Mouse (Mus musculus): ENCODE measurements around the gene Grap2.

The Grap2 gene

GRCm38 (mm10) chr15:80683151-80683550 is 110.8 kb downstream of the Grap2 start:
- no peak for DNase-seq (ENCODE audit: low spot score)

DNA sequence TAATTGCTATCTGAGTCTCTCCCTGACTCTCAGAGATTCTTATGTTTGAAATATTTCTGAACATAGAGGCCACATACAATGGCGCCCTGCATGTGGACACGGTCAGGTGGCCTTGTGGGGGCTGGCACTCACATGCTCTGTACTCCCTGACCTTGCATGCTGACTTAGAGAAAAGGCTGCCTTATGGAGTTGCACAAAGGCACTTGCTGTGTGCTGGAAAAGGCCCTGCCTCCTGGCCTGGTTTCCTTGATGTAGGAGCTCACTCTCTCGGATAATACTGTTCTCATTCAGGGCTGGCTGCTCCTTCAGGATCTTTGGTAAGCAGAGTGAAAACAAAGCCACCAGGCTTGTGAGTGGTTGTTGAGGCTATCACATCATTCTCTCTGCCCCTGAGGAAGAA is 111.6 kb downstream of the Grap2 start:
- no peak for DNase-seq (ENCODE audit: low spot score)

DNA sequence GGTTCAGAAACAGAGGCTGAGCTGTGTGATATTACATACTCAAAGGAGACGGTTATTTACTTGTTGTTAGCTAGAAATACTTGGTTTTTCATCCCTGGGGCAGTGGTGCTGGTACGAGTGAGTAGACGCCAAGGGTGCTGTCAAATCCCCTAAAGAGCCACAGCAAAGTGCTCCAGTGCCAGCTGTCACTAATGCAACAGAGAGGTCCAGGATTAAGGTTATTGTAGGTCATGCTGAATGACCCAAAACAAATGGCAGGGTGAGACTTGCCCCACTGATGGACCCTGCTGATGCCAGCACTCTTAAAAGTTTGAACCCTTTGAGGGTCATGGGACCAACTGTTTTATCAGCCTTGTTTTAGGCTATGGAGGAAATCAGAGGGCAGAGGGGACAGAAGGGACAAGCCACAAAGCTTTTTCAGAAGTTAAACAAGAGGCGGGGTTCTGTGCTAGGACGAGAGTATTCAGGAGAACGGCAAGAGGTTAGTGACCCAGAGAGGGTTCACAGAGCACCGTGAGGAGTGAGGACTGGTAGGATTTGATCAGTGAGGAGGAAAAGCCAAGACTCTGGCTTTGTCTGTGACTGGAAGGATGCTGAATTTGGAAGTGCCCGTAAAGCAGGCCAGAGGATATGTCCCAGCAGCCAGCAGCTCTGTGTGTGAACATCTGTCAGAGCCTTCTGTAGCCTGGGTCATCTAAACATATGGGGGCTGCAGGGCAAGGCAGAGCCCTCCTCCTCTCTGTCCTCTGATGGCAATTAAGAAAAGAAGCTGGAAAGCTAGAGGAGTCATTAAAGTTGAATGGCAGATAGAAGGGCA is 112.6 kb downstream of the Grap2 start:
- peak; percentile 46 for DNase-seq (ENCODE audit: low spot score)

DNA sequence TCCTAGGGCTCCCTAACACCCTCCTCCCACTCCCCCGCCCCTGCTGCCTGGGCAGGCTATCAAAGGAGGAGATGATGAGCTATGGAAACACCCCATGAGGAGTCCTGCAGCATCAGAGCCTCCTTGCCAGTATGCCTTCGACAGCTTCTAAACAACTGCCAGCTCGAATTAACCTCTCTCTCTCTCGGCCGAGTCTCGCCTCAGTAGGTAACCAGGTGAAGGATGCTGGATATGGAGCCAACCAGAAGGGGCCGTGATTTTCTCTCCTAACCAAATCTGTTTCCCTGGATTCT is 113.2 kb downstream of the Grap2 start:
- peak; percentile 25 for DNase-seq (ENCODE audit: low spot score)

- no peak for DNase-seq (ENCODE audit: low spot score)
Observed at GRCm38 (mm10) chr15:80688536-80688935, 116.1 kb downstream of the Grap2 start.

- no peak for DNase-seq (ENCODE audit: low spot score)
Observed at GRCm38 (mm10) chr15:80693492-80693891, 121.1 kb downstream of the Grap2 start.

DNA sequence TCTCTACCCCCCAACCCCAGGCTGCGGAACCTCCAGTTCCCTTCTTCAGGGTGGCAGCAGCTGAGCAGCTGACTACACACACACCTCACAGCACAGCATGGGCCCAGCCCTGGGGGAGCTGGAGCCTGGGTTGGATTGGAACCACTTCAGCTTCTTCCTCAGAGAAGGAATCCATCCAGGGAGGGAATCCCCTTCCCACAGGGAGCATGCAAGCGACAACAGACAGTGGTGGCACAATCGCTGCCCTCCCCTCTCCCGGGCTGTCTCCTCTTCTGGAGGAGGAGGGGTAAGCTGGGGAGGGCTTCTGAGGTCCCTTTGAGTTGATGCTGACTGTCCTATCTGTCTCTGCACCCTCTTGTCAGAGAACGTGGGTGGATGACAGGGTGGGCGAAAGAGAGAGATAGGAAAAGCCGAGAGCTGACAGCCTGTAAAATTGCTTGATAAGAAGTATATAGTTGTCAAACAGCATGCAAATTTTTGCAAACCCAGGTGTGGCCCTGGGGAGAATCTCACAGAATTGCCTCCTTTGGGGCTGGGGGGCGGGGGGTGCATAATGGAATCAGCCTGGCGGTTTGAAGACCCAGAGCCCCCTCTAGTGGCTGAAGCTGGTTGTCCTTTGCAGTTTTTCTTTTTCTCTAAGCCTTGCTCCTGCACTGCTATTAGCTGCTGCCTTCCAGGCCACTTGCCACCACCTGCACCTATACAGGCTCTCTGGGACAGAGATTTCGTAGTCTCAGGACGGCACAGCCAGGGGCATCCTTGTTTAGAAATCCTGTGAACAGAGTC is 121.9 kb downstream of the Grap2 start:
- no peak for DNase-seq (ENCODE audit: low spot score)

GRCm38 (mm10) chr15:80697564-80697963 is 125.2 kb downstream of the Grap2 start:
- DNase-seq (ENCODE audit: low spot score): peak; percentile 49

DNA sequence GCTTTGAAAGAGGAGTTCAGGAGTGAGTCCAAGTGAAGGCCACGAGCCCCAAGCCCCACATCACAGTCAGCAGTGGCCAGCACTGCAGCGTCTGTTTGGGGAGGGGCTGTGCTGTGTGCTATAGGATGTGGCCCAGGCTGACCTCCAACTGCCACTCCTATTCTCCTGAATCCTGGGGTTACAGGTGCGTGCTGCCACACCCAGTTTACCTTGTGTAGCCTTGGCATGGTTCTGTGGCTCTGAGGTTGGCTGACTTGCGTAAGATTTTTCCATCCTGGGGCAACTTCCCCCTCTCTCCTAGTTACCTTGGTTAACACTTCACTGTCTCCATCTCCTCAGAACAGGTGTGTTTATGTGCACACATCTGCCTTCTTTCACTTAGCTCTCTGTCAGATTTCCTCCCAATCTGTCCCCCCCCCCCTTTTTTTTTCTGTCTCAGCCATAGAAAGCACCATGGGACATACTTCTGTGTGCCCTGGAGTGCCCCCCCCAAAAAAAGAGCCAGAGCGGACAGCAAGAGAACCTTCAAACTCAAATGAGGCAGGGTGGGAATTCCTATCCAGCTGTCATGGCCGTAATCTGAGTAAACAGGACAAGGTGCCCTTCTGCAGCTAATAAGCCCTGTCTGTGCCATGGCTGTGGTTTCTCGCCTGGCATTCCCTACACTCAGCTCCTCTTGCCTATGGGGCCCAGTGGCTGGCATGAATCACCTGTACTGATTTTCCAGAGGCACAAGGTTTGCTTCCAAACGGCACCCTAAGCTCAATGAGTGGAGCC is 129.3 kb downstream of the Grap2 start:
- DNase-seq (ENCODE audit: low spot score): no peak
